ENCODE assay signal across 13 mouse cellular contexts in genomic region chr6:31630009-31630408, GRCm38 (mm10).
"Had no signal": no experiment of that assay in that cellular context is flagged by ENCODE, and none has a peak within 500 bp of the region (broad histone marks: within the 10 kb centered on the region; RNA-seq: fewer than 3 reads in every experiment).

No protein-coding gene starts in this region.

- ATAC-seq: lung, postnatal 0 days; midbrain, embryonic 15.5 days had no signal

- H3K27me3 ChIP-seq: limb, embryonic 13.5 days; megakaryocyte, embryonic 14.5 days; midbrain, embryonic 15.5 days had no signal

- H3K9me3 ChIP-seq: limb, embryonic 13.5 days; megakaryocyte, embryonic 14.5 days; midbrain, embryonic 15.5 days; neural tube, embryonic 12.5 days had no signal

- DNase-seq: kidney, adult 2 months; kidney, postnatal 14 days; left cerebral cortex, postnatal 4 days; lung, adult 18-20 months; lung, postnatal 4 days; thymus, postnatal 4 days had no signal

- H3K4me1 ChIP-seq: midbrain, embryonic 15.5 days; neural tube, embryonic 12.5 days had no signal

- H3K27ac ChIP-seq: limb, embryonic 13.5 days; liver, embryonic 14.5 days; midbrain, embryonic 15.5 days; neural tube, embryonic 12.5 days had no signal

- H3K36me3 ChIP-seq: limb, embryonic 13.5 days; midbrain, embryonic 15.5 days; neural tube, embryonic 12.5 days had no signal

- H3K4me3 ChIP-seq: limb, embryonic 13.5 days; megakaryocyte, embryonic 14.5 days; midbrain, embryonic 15.5 days; neural tube, embryonic 12.5 days had no signal

- H3K4me2 ChIP-seq: limb, embryonic 13.5 days; midbrain, embryonic 11.5 days; midbrain, embryonic 15.5 days; neural tube, embryonic 12.5 days had no signal

- H3K9ac ChIP-seq: limb, embryonic 13.5 days; liver, embryonic 14.5 days; midbrain, embryonic 15.5 days; neural tube, embryonic 12.5 days had no signal
